Mouse (Mus musculus) midbrain, embryonic 12.5 days (tissue): ENCODE measurements at regions not wholly inside any gene's neighbourhood (a gene's known extent, or its start where the extent isn't known, plus 50 kb on each side); places are given as distances from the start of the nearest gene placed in this dataset.
"Not testable (repeated sequence)": the region's sequence is repeated elsewhere in the genome, so short reads cannot be mapped to it uniquely, and the experiment has no call there.

Experiments used
- ATAC-seq: fragments of 200-750 bp; cut with Nextera tagmentation; 2 replicates; pipeline ENCODE4 v1.8.0; 2017; ENCODE audit warnings: low read depth, moderate TSS enrichment, moderate library complexity; ENCODE audit not compliant: low FRiP score
- H3K27ac ChIP-seq: fragments of 300-500 bp; sonication (generic); replicated peaks from 2 replicates; pipeline ENCODE4 v1.5.1; 2016; ENCODE audit warnings: mild to moderate bottlenecking
- H3K27me3 ChIP-seq: fragments of 300-500 bp; sonication (generic); 2 replicates; pipeline ENCODE4 v1.6.1; 2016; ENCODE audit warnings: mild to moderate bottlenecking
- H3K36me3 ChIP-seq: fragments of 300-500 bp; sonication (generic); 2 replicates; pipeline ENCODE4 v1.6.1; 2016
- H3K4me1 ChIP-seq: fragments of 300-500 bp; sonication (generic); 2 replicates; pipeline ENCODE4 v1.6.1; 2016
- H3K4me2 ChIP-seq: fragments of 300-500 bp; sonication (generic); replicated peaks from 2 replicates; pipeline ENCODE4 v1.6.1; 2016; ENCODE audit warnings: mild to moderate bottlenecking, moderate library complexity
- H3K4me3 ChIP-seq: fragments of 300-500 bp; sonication (generic); 2 replicates; pipeline ENCODE4 v1.5.1; 2016; ENCODE audit warnings: mild to moderate bottlenecking
- H3K9ac ChIP-seq: fragments of 300-500 bp; sonication (generic); replicated peaks from 2 replicates; pipeline ENCODE4 v1.6.1; 2016; ENCODE audit warnings: mild to moderate bottlenecking, moderate library complexity
- H3K9me3 ChIP-seq: fragments of 300-500 bp; sonication (generic); 2 replicates; pipeline ENCODE4 v1.6.1; 2016; ENCODE audit warnings: mild to moderate bottlenecking
- WGBS: fragments of 180-500 bp; shearing (Covaris S2); methylation state at CpG from one replicate; pipeline ENCODE4 v1.1.7; 2016; 5-methylcytosine and 5-hydroxymethylcytosine counted together

- H3K4me2 ChIP-seq = peak overlapping the region; percentile 26; the same call in 1 of the 2 replicates
- not testable (repeated sequence) for H3K9me3 ChIP-seq, H3K4me3 ChIP-seq, H3K9ac ChIP-seq, H3K27me3 ChIP-seq, H3K36me3 ChIP-seq
- ATAC-seq = peak; percentile 97
- peaks cover 25% of the 10 kb centered on the region for H3K4me1 ChIP-seq
- H3K27ac ChIP-seq = peak overlapping the region; percentile 95
- WGBS = 0% methylated on average over 2 of the region's 2 CpGs
Measured at GRCm38 (mm10) chrX:103532620-103533199, 97.7 kb upstream of the Zcchc13 start.

GRCm38 (mm10) chrX:103533306-103533705, 97.1 kb upstream of the Zcchc13 start:
- Histone ChIP-seq H3K4me2 (peak overlapping the region; percentile 26), H3K27ac (peak overlapping the region; percentile 95), H3K4me1 (peaks cover 25% of the 10 kb centered on the region), H3K4me3 (no peak overlapping the region), H3K9me3 (0 out of 2 replicates have a peak, but pooled peaks cover under 1% of the 10 kb centered on the region), H3K27me3 (no peaks in the 10 kb centered on the region), H3K36me3 (no peaks in the 10 kb centered on the region), H3K9ac (no peak overlapping the region; the same call in 1 of the 2 replicates)
- ATAC-seq = peak; percentile 75
- under 1% methylated on average over 11 of the region's 11 CpGs for WGBS

GRCm38 (mm10) chrX:103533831-103534230, 96.6 kb upstream of the Zcchc13 start:
- Histone ChIP-seq H3K27me3 (no peaks in the 10 kb centered on the region), H3K36me3 (no peaks in the 10 kb centered on the region), H3K4me3 (no peak overlapping the region), H3K9me3 (0 out of 2 replicates have a peak, but pooled peaks cover 3% of the 10 kb centered on the region), H3K4me1 (peaks cover 25% of the 10 kb centered on the region), H3K9ac (no peak overlapping the region), H3K27ac (peak overlapping the region; percentile 95), H3K4me2 (no peak overlapping the region)
- ATAC-seq = no peak
- WGBS = 7% methylated on average over 1 of the region's 1 CpGs

GRCm38 (mm10) chrX:103546490-103547202, 83.7 kb upstream of the Zcchc13 start:
- no peaks in the 10 kb centered on the region for H3K4me1 ChIP-seq
- H3K27me3 ChIP-seq = no peaks in the 10 kb centered on the region
- H3K4me2 ChIP-seq = no peak overlapping the region
- no peak for ATAC-seq
- no peaks in the 10 kb centered on the region for H3K9me3 ChIP-seq
- H3K4me3 ChIP-seq = no peak overlapping the region
- no peak overlapping the region for H3K9ac ChIP-seq
- H3K27ac ChIP-seq = no peak overlapping the region
- H3K36me3 ChIP-seq = no peaks in the 10 kb centered on the region
- 90% methylated on average over 5 of the region's 5 CpGs for WGBS

GRCm38 (mm10) chrX:103551304-103551703, 79.1 kb upstream of the Zcchc13 start:
- H3K4me2 ChIP-seq = no peak overlapping the region
- peaks cover 5% of the 10 kb centered on the region for H3K4me1 ChIP-seq
- H3K9me3 ChIP-seq = no peaks in the 10 kb centered on the region
- no peaks in the 10 kb centered on the region for H3K36me3 ChIP-seq
- no peak overlapping the region for H3K9ac ChIP-seq
- no peaks in the 10 kb centered on the region for H3K27me3 ChIP-seq
- no peak for ATAC-seq
- no peak overlapping the region for H3K27ac ChIP-seq
- no peak overlapping the region for H3K4me3 ChIP-seq
- WGBS = 93% methylated on average over 14 of the region's 14 CpGs

- no peaks in the 10 kb centered on the region for H3K36me3 ChIP-seq
- H3K9me3 ChIP-seq = no peaks in the 10 kb centered on the region
- no peak overlapping the region for H3K27ac ChIP-seq
- no peaks in the 10 kb centered on the region for H3K27me3 ChIP-seq
- H3K9ac ChIP-seq = no peak overlapping the region
- peaks cover 13% of the 10 kb centered on the region for H3K4me1 ChIP-seq
- no peak overlapping the region for H3K4me2 ChIP-seq
- 90% methylated on average over 3 of the region's 3 CpGs for WGBS
- H3K4me3 ChIP-seq = no peak overlapping the region
- no peak for ATAC-seq
Measured at GRCm38 (mm10) chrX:103553196-103553595, 77.2 kb upstream of the Zcchc13 start.

- Histone ChIP-seq H3K9ac (no peak overlapping the region), H3K4me1 (peaks cover 13% of the 10 kb centered on the region), H3K4me3 (no peak overlapping the region), H3K9me3 (no peaks in the 10 kb centered on the region), H3K4me2 (no peak overlapping the region), H3K36me3 (no peaks in the 10 kb centered on the region), H3K27me3 (no peaks in the 10 kb centered on the region), H3K27ac (peak overlapping the region; percentile 88; the same call in 1 of the 2 replicates)
- no peak for ATAC-seq
- WGBS = 90% methylated on average over 3 of the region's 3 CpGs
Measured at GRCm38 (mm10) chrX:103553605-103554004, 76.8 kb upstream of the Zcchc13 start.

- Histone ChIP-seq H3K27ac (peak overlapping the region; percentile 88), H3K4me1 (peaks cover 13% of the 10 kb centered on the region)
- not testable (repeated sequence) for H3K9ac ChIP-seq, H3K9me3 ChIP-seq, H3K36me3 ChIP-seq, H3K4me2 ChIP-seq, H3K4me3 ChIP-seq, H3K27me3 ChIP-seq
- ATAC-seq = peak; percentile 98
- WGBS = 10% methylated on average over 4 of the region's 5 CpGs
Measured at GRCm38 (mm10) chrX:103555041-103555986, 75.1 kb upstream of the Zcchc13 start.

GRCm38 (mm10) chrX:103556046-103556445, 74.3 kb upstream of the Zcchc13 start:
- H3K4me1 ChIP-seq = peaks cover 13% of the 10 kb centered on the region
- no peaks in the 10 kb centered on the region for H3K36me3 ChIP-seq
- H3K27ac ChIP-seq = peak overlapping the region; percentile 87
- no peak overlapping the region for H3K4me2 ChIP-seq
- WGBS = 39% methylated on average over 4 of the region's 4 CpGs
- ATAC-seq = no peak
- H3K9ac ChIP-seq = no peak overlapping the region; the same call in 1 of the 2 replicates
- no peaks in the 10 kb centered on the region for H3K27me3 ChIP-seq
- no peak overlapping the region for H3K4me3 ChIP-seq
- no peaks in the 10 kb centered on the region for H3K9me3 ChIP-seq

GRCm38 (mm10) chrX:103556681-103557490, 73.5 kb upstream of the Zcchc13 start:
- H3K27me3 ChIP-seq = no peaks in the 10 kb centered on the region
- 29% methylated on average over 7 of the region's 7 CpGs for WGBS
- H3K9me3 ChIP-seq = no peaks in the 10 kb centered on the region
- no peak overlapping the region for H3K9ac ChIP-seq
- peak; percentile 7; the same call in 1 of the 2 replicates for ATAC-seq
- no peak overlapping the region for H3K4me3 ChIP-seq
- H3K4me2 ChIP-seq = no peak overlapping the region
- peaks cover 13% of the 10 kb centered on the region for H3K4me1 ChIP-seq
- peak overlapping the region; percentile 87 for H3K27ac ChIP-seq
- no peaks in the 10 kb centered on the region for H3K36me3 ChIP-seq

- H3K4me1 ChIP-seq = peaks cover 13% of the 10 kb centered on the region
- H3K9me3 ChIP-seq = no peaks in the 10 kb centered on the region
- H3K27ac ChIP-seq = peak overlapping the region; percentile 87
- no peaks in the 10 kb centered on the region for H3K27me3 ChIP-seq
- H3K4me3 ChIP-seq = no peak overlapping the region
- 86% methylated on average over 4 of the region's 4 CpGs for WGBS
- H3K9ac ChIP-seq = no peak overlapping the region
- ATAC-seq = no peak
- no peaks in the 10 kb centered on the region for H3K36me3 ChIP-seq
- no peak overlapping the region for H3K4me2 ChIP-seq
Measured at GRCm38 (mm10) chrX:103557496-103557895, 72.9 kb upstream of the Zcchc13 start.
